Comparison of ENCODE assay signal across 8 mouse cellular contexts in the genomic region with DNA sequence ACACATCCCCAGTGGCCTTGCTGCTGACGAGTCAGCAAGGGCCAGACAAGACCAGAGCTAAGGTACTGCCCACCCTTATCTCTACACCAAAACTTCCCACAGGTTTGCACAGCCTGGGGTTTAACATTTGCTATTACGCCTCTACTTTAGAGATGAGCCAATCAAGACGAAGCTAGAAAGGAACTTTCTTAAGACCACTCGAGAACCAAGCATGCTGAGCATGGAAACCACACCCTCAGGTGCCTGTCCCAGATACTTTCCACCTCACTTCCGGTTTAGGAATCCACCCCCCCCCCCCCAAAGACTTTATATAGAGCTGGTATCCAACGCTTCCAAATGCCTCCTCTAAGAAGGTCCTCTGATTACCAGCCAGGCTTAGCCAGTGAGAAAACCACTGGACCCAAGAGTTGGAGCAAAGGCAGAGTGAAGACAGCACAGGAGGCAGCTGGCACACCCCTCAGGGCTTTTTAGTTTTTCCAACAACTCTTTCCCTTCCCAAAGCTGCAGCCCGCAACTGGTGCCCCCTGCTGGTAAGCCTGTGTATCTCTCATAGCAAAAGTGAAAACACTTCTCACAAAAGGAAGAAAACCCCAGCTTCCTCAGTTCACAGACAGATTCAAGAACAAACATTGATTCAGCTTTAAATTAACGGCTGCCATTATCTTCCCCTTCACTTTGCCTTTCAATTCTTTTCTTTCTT. TPM values are rescaled to one million over a fixed set of nuclear protein-coding genes. Genes with fewer than 3 reads are reported as not detected.
A peak's percentile ranks its signal among the peaks of the same experiment; 100 is the strongest.
DNase-seq lines count a peak whose midpoint lies in the region; ATAC-seq and TF ChIP-seq lines count a peak whose summit lies in the region.

No protein-coding gene starts in this region.

- H3K36me3 ChIP-seq in G1E (replicated peaks), result no peaks in the 10 kb centered on the region
- H3K36me3 ChIP-seq in intestine, embryonic 15.5 days, result no peaks in the 10 kb centered on the region

- peak; percentile 21; the same call in 1 of the 2 replicates for TF ChIP-seq CTCF in G1E (IDR thresholded peaks at IDR 0.05; ENCODE audit: low read depth, low read length)
- peak; percentile 88 for TF ChIP-seq CTCF in bone marrow macrophage, adult 2 months (IDR thresholded peaks at IDR 0.05; ENCODE audit: low read depth, low read length)

- no peaks in the 10 kb centered on the region for H3K4me1 ChIP-seq in G1E (ENCODE audit: insufficient read depth, low read depth, low read length)
- peaks cover 19% of the 10 kb centered on the region for H3K4me1 ChIP-seq in bone marrow macrophage, adult 2 months (ENCODE audit: control insufficient read depth, insufficient read depth, low read length)
- H3K4me1 ChIP-seq in intestine, embryonic 15.5 days (replicated peaks), result peaks cover 17% of the 10 kb centered on the region; the same call in 1 of the 2 replicates

- DNase-seq in left cerebral cortex, adult 18-20 months (ENCODE audit: low spot score in 2 of 2), result peak; percentile 44 to 55
- DNase-seq in left cerebral cortex, adult 11 months (ENCODE audit: low spot score), result no peak
- no peak for DNase-seq in G1E (ENCODE audit: low spot score)
- peak; percentile 84 for DNase-seq in gastrocnemius, postnatal 10 days
- DNase-seq in lung, adult 18-20 months, result peak; percentile 66 to 73
- peak; percentile 27 to 52 for DNase-seq in spleen, postnatal 14 days (ENCODE audit: low spot score in 2 of 2)

- no peak for ATAC-seq in G1E (ENCODE audit: extremely low read depth, insufficient number of reproducible peaks, low FRiP score, poor library complexity, severe bottlenecking)
- ATAC-seq in intestine, embryonic 15.5 days, result no peak

- H3K27me3 ChIP-seq in G1E (ENCODE audit: insufficient read depth, low read length), result no peaks in the 10 kb centered on the region
- no peaks in the 10 kb centered on the region for H3K27me3 ChIP-seq in intestine, embryonic 15.5 days (replicated peaks)

- no peak for TF ChIP-seq POLR2A in bone marrow macrophage, adult 2 months (IDR thresholded peaks at IDR 0.05; ENCODE audit: borderline replicate concordance, low read depth, low read length)

- H3K27ac ChIP-seq in bone marrow macrophage, adult 2 months (ENCODE audit: insufficient read depth, low read depth, low read length), result no peak overlapping the region
- H3K27ac ChIP-seq in intestine, embryonic 15.5 days, result no peak overlapping the region

- H3K4me2 ChIP-seq in intestine, embryonic 15.5 days (replicated peaks), result no peak overlapping the region

- no peak overlapping the region for H3K4me3 ChIP-seq in G1E (ENCODE audit: low read depth, low read length)
- no peak overlapping the region for H3K4me3 ChIP-seq in bone marrow macrophage, adult 2 months (ENCODE audit: insufficient read depth, low read length)
- H3K4me3 ChIP-seq in intestine, embryonic 15.5 days (replicated peaks), result no peak overlapping the region

- H3K9ac ChIP-seq in intestine, embryonic 15.5 days, result no peak overlapping the region

- WGBS in intestine, embryonic 15.5 days, result 60% methylated on average over 8 of the region's 8 CpGs

- H3K9me3 ChIP-seq in G1E (replicated peaks), result no peaks in the 10 kb centered on the region
- no peaks in the 10 kb centered on the region for H3K9me3 ChIP-seq in intestine, embryonic 15.5 days

RNA-seq across cellular contexts. Expression of a gene that starts 4.1 kb away (rescaled TPM):
- 10 to 100 TPM; 30.1 to 33.9 TPM for total RNA-seq in left cerebral cortex, adult 18-20 months (2021)
- total RNA-seq in G1E (2014; fragmentation: Nextera tagmentation) (not detected in 2 replicates), G1E (2017) (0.05 and 0.06 TPM in 2 replicates)
- not detected in 2 replicates for polyA plus RNA-seq in G1E (2012)
- 0.44 and 0.79 TPM in 2 replicates for polyA plus RNA-seq in bone marrow macrophage, adult 2 months (2012; ENCODE audit: insufficient read depth, insufficient read length, missing spikeins)
- total RNA-seq in gastrocnemius, postnatal 10 days (2021), result 1 to 10 TPM; 1.4 TPM
- 2.6 and 2.8 TPM in 2 replicates for polyA plus RNA-seq in intestine, embryonic 15.5 days (2015; fragmentation: Nextera tagmentation; extraction: Ambion mirVana)

RNA-seq across cellular contexts. Expression of a gene that starts 10.9 kb away (rescaled TPM):
- total RNA-seq in left cerebral cortex, adult 18-20 months (2021), result 100 to 1,000 TPM; 125 to 127 TPM
- total RNA-seq in G1E (2014; fragmentation: Nextera tagmentation), result 63.4 and 64.9 TPM in 2 replicates
- 73.3 and 78.5 TPM in 2 replicates for total RNA-seq in G1E (2017)
- polyA plus RNA-seq in G1E (2012), result 550 and 843 TPM in 2 replicates
- 76.2 and 80.8 TPM in 2 replicates for polyA plus RNA-seq in bone marrow macrophage, adult 2 months (2012; ENCODE audit: insufficient read depth, insufficient read length, missing spikeins)
- total RNA-seq in gastrocnemius, postnatal 10 days (2021), result 10 to 100 TPM; 90.3 to 91.7 TPM
- polyA plus RNA-seq in intestine, embryonic 15.5 days (2015; fragmentation: Nextera tagmentation; extraction: Ambion mirVana), result 28.2 and 36.2 TPM in 2 replicates

RNA-seq across cellular contexts. Expression of a gene that starts 40.0 kb away (rescaled TPM):
- total RNA-seq in left cerebral cortex, adult 18-20 months (2021), result 10 to 100 TPM; 29.6 to 33.2 TPM
- 63.2 and 66.5 TPM in 2 replicates for total RNA-seq in G1E (2014; fragmentation: Nextera tagmentation)
- total RNA-seq in G1E (2017), result 46.4 and 46.7 TPM in 2 replicates
- polyA plus RNA-seq in G1E (2012), result 14.8 and 16.2 TPM in 2 replicates
- 45.7 and 49.4 TPM in 2 replicates for polyA plus RNA-seq in bone marrow macrophage, adult 2 months (2012; ENCODE audit: insufficient read depth, insufficient read length, missing spikeins)
- total RNA-seq in gastrocnemius, postnatal 10 days (2021), result 1 to 10 TPM; 9.6 to 9.7 TPM
- 43.0 and 44.0 TPM in 2 replicates for polyA plus RNA-seq in intestine, embryonic 15.5 days (2015; fragmentation: Nextera tagmentation; extraction: Ambion mirVana)

Comparison
In these comparisons a context has a peak if more than half of its experiments do, and no peak if none do; other contexts are left out.
1. DNase-seq: peak in left cerebral cortex, adult 18-20 months (2 of 2), gastrocnemius, postnatal 10 days (single experiment), lung, adult 18-20 months (2 of 2) and spleen, postnatal 14 days (2 of 2); none in left cerebral cortex, adult 11 months (single experiment) and G1E (single experiment).
2. RNA of a gene that starts 4.1 kb away (total RNA-seq): 30.1 to 33.9 TPM in left cerebral cortex, adult 18-20 months; 1.4 TPM in gastrocnemius, postnatal 10 days and 0.05 to 0.06 TPM in G1E; every median in the first group is over 10 times any median in the second.